Mouse (Mus musculus) midbrain, embryonic 16.5 days (tissue): ENCODE data around the gene Gm49450. TPM values are rescaled to one million over a fixed set of nuclear protein-coding genes. Genes with fewer than 3 reads are reported as not detected.
"Not testable (repeated sequence)": the region's sequence is repeated elsewhere in the genome, so short reads cannot be mapped to it uniquely, and the experiment has no call there.

Source experiments
- ATAC-seq: fragments of 200-750 bp; cut with Nextera tagmentation; 2 replicates; pipeline ENCODE4 v1.8.0; 2017; ENCODE audit warnings: moderate TSS enrichment
- H3K27ac ChIP-seq: fragments of 300-500 bp; sonication (generic); 2 replicates; pipeline ENCODE4 v1.5.1; 2014; ENCODE audit warnings: mild to moderate bottlenecking, low read length, mixed read lengths
- H3K27me3 ChIP-seq: fragments of 300-500 bp; sonication (generic); 2 replicates; pipeline ENCODE4 v1.6.1; 2014; ENCODE audit warnings: low read depth, low read length, mixed read lengths; ENCODE audit not compliant: control insufficient read depth, insufficient read depth
- H3K36me3 ChIP-seq: fragments of 300-500 bp; sonication (generic); 2 replicates; pipeline ENCODE4 v1.6.1; 2014; ENCODE audit warnings: mild to moderate bottlenecking, low read length, moderate library complexity, mixed read lengths; ENCODE audit not compliant: control insufficient read depth, insufficient read depth
- H3K4me1 ChIP-seq: fragments of 300-500 bp; sonication (generic); 2 replicates; pipeline ENCODE4 v1.6.1; 2014; ENCODE audit warnings: mild to moderate bottlenecking, low read length, mixed read lengths; ENCODE audit not compliant: control insufficient read depth, insufficient read depth
- H3K4me2 ChIP-seq: fragments of 300-500 bp; sonication (generic); 2 replicates; pipeline ENCODE4 v1.6.1; 2014; ENCODE audit warnings: mild to moderate bottlenecking, low read length, mixed read lengths
- H3K4me3 ChIP-seq: fragments of 300-500 bp; sonication (generic); 2 replicates; pipeline ENCODE4 v1.5.1; 2014; ENCODE audit warnings: low read depth, mild to moderate bottlenecking, low read length, moderate library complexity, mixed read lengths
- H3K9ac ChIP-seq: fragments of 300-500 bp; sonication (generic); 2 replicates; pipeline ENCODE4 v1.6.1; 2014; ENCODE audit warnings: low read depth, low read length, mixed read lengths
- H3K9me3 ChIP-seq: fragments of 300-500 bp; sonication (generic); replicated peaks from 2 replicates; pipeline ENCODE4 v1.6.1; 2014; ENCODE audit warnings: mild to moderate bottlenecking, low read length, mixed read lengths; ENCODE audit not compliant: control insufficient read depth, poor library complexity, severe bottlenecking
- WGBS: fragments of 180-500 bp; shearing (Covaris S2); extraction: QIAGEN DNeasy Blood & Tissue Kit; methylation state at CpG from one replicate; pipeline ENCODE4 v1.1.7; 2014; 5-methylcytosine and 5-hydroxymethylcytosine counted together
- polyA plus RNA-seq: library from polyadenylated mRNA; unstranded; fragments of >200 nt; fragmentation: Nextera tagmentation; extraction: Ambion mirVana; gene quantifications from 2 replicates; pipeline ENCODE4 v1.2.1, GENCODE M21; 2015

Gene Gm49450
- polyA plus RNA-seq, 1 experiment from 2014 or later = not detected

- peak overlapping the region; percentile 94 for H3K4me3 ChIP-seq
- 24% methylated on average over 11 of the region's 15 CpGs for WGBS
- peak overlapping the region; percentile 100 for H3K9ac ChIP-seq
- H3K4me2 ChIP-seq = peak overlapping the region; percentile 59
- H3K9me3 ChIP-seq, H3K36me3 ChIP-seq, H3K27me3 ChIP-seq, ATAC-seq: not testable (repeated sequence)
- H3K4me1 ChIP-seq = peaks cover 22% of the 10 kb centered on the region
- H3K27ac ChIP-seq = peak overlapping the region; percentile 100
Observed at GRCm38 (mm10) chr15:98951122-98952062, 2.0 kb downstream of the Gm49450 start.

GRCm38 (mm10) chr15:98949607-98949892 is 3.8 kb downstream of the Gm49450 start:
- peak overlapping the region; percentile 49 for H3K4me3 ChIP-seq
- 22% methylated on average over 3 of the region's 3 CpGs for WGBS
- H3K4me2 ChIP-seq = peak overlapping the region; percentile 99
- no peak for ATAC-seq
- peaks cover 3% of the 10 kb centered on the region; the same call in 1 of the 2 replicates for H3K36me3 ChIP-seq
- peaks cover 17% of the 10 kb centered on the region for H3K4me1 ChIP-seq
- no peaks in the 10 kb centered on the region for H3K9me3 ChIP-seq
- H3K27ac ChIP-seq = peak overlapping the region; percentile 66
- H3K9ac ChIP-seq = peak overlapping the region; percentile 68
- H3K27me3 ChIP-seq = no peaks in the 10 kb centered on the region

- H3K4me3 ChIP-seq = peak overlapping the region; percentile 49
- H3K9ac ChIP-seq = peak overlapping the region; percentile 68
- peaks cover 17% of the 10 kb centered on the region for H3K4me1 ChIP-seq
- ATAC-seq = no peak
- H3K27me3 ChIP-seq = no peaks in the 10 kb centered on the region
- peaks cover 3% of the 10 kb centered on the region; the same call in 1 of the 2 replicates for H3K36me3 ChIP-seq
- H3K4me2 ChIP-seq = peak overlapping the region; percentile 99
- H3K27ac ChIP-seq = peak overlapping the region; percentile 66
- H3K9me3 ChIP-seq = no peaks in the 10 kb centered on the region
- 36% methylated on average over 6 of the region's 6 CpGs for WGBS
Observed at GRCm38 (mm10) chr15:98948857-98949606, 4.3 kb downstream of the Gm49450 start.

GRCm38 (mm10) chr15:98948382-98948781 is 5.0 kb downstream of the Gm49450 start:
- Histone ChIP-seq H3K4me2 (peak overlapping the region; percentile 99), H3K27ac (peak overlapping the region; percentile 60), H3K4me1 (peaks cover 17% of the 10 kb centered on the region), H3K36me3 (peaks cover 3% of the 10 kb centered on the region; the same call in 1 of the 2 replicates), H3K9me3 (no peaks in the 10 kb centered on the region), H3K9ac (peak overlapping the region; percentile 68; the same call in 1 of the 2 replicates), H3K27me3 (no peaks in the 10 kb centered on the region), H3K4me3 (peak overlapping the region; percentile 49)
- ATAC-seq = no peak

GRCm38 (mm10) chr15:98947884-98948283 is 5.5 kb downstream of the Gm49450 start:
- Histone ChIP-seq H3K27me3 (no peaks in the 10 kb centered on the region), H3K27ac (peak overlapping the region; percentile 60), H3K4me3 (peak overlapping the region; percentile 26), H3K4me2 (peak overlapping the region; percentile 99), H3K9me3 (no peaks in the 10 kb centered on the region), H3K36me3 (peaks cover 3% of the 10 kb centered on the region; the same call in 1 of the 2 replicates), H3K9ac (peak overlapping the region; percentile 68), H3K4me1 (peaks cover 17% of the 10 kb centered on the region)
- no peak for ATAC-seq
- 20% methylated on average over 3 of the region's 3 CpGs for WGBS

GRCm38 (mm10) chr15:98943133-98943532 is 10.2 kb downstream of the Gm49450 start:
- 83% methylated on average over 4 of the region's 4 CpGs for WGBS
- ATAC-seq = no peak

GRCm38 (mm10) chr15:98942081-98942480 is 11.3 kb downstream of the Gm49450 start:
- no peaks in the 10 kb centered on the region for H3K27me3 ChIP-seq
- no peak overlapping the region for H3K4me2 ChIP-seq
- ATAC-seq = no peak
- no peaks in the 10 kb centered on the region for H3K9me3 ChIP-seq
- 70% methylated on average over 4 of the region's 4 CpGs for WGBS
- H3K9ac ChIP-seq = no peak overlapping the region
- no peaks in the 10 kb centered on the region for H3K36me3 ChIP-seq
- no peak overlapping the region for H3K4me3 ChIP-seq
- no peak overlapping the region for H3K27ac ChIP-seq
- H3K4me1 ChIP-seq = peaks cover 2% of the 10 kb centered on the region

More at GRCm38 (mm10) chr15:98943133-98943532, 10.2 kb downstream of the Gm49450 start:
- Histone ChIP-seq H3K9me3 (no peaks in the 10 kb centered on the region), H3K4me3 (no peak overlapping the region), H3K27ac (no peak overlapping the region), H3K27me3 (no peaks in the 10 kb centered on the region), H3K4me1 (peaks cover 12% of the 10 kb centered on the region), H3K36me3 (no peaks in the 10 kb centered on the region), H3K9ac (no peak overlapping the region), H3K4me2 (no peak overlapping the region)

GRCm38 (mm10) chr15:98941539-98941938 is 11.8 kb downstream of the Gm49450 start:
- H3K27ac ChIP-seq = no peak overlapping the region
- H3K9ac ChIP-seq = no peak overlapping the region
- H3K27me3 ChIP-seq = no peaks in the 10 kb centered on the region
- WGBS = 88% methylated on average over 2 of the region's 2 CpGs
- no peaks in the 10 kb centered on the region for H3K9me3 ChIP-seq
- no peaks in the 10 kb centered on the region for H3K4me1 ChIP-seq
- ATAC-seq = no peak
- H3K36me3 ChIP-seq = no peaks in the 10 kb centered on the region
- no peak overlapping the region for H3K4me3 ChIP-seq
- H3K4me2 ChIP-seq = no peak overlapping the region

GRCm38 (mm10) chr15:98940816-98941215 is 12.5 kb downstream of the Gm49450 start:
- Histone ChIP-seq H3K9me3 (no peaks in the 10 kb centered on the region), H3K4me1 (peaks cover 1% of the 10 kb centered on the region), H3K27me3 (no peaks in the 10 kb centered on the region), H3K4me3 (no peak overlapping the region), H3K27ac (no peak overlapping the region), H3K36me3 (no peaks in the 10 kb centered on the region), H3K9ac (no peak overlapping the region), H3K4me2 (no peak overlapping the region)
- ATAC-seq = no peak
- 47% methylated on average over 10 of the region's 10 CpGs for WGBS
